Mouse (Mus musculus): ENCODE results near the gene Nup133. TPM values are rescaled to one million over a fixed set of nuclear protein-coding genes. Genes with fewer than 3 reads are reported as not detected.

The Nup133 gene
- polyA plus RNA-seq, 1 experiment = 18.8 TPM

DNA sequence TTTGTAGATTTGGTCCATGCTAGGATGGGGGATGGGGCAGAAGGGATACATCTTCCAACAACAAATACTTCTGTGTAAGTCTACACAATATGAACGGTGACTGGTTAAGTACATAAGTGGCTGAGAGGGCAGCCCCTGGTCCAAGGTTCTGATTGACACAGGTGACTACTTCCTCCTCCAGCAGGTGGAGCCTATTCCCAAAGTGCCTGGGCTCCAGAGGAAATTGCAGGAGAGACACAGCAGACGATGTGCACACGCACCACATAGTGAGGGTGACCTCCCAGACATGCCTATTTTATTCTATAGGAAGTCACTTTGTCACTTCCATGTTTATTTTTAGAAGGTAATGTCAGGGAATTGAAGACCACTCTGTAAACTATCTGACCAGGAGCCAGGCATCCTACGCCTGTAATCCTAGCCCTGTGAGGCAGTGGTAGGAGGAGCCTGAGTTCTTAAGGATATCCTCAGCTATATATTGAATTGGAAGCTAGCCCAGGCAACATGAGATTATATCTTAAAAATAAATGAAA, 68.2 kb downstream of the Nup133 start:
- H3K27ac ChIP-seq (ENCODE audit: insufficient read depth, low read depth, low read length) = peak overlapping the region; percentile 32

DNA sequence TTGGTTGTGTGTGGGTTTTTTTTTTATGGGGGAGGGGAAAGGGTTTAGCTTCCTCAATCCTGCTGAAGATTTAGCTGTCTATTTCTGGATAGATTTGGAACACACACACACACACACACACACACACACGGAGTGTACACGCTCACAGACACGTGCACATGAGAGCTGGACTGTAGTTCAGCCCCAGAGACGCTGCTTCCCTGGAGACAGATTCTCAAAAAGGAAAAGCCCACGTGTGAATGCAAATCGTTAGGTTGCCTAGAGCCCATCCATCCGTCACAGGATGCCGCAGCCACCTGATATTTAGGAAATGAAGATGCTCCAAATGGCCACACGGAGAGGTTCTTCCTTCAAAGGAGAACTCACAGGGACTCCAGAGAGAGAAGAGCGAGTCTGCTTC, 68.8 kb downstream of the Nup133 start:
- TF ChIP-seq POLR2A (IDR thresholded peaks at IDR 0.05; ENCODE audit: borderline replicate concordance, low read depth, low read length) = no peak
- TF ChIP-seq CTCF (IDR thresholded peaks at IDR 0.05; ENCODE audit: low read depth, low read length) = no peak
- Histone ChIP-seq H3K4me3 (ENCODE audit: insufficient read depth, low read length) (no peak overlapping the region), H3K27ac (ENCODE audit: insufficient read depth, low read depth, low read length) (peak overlapping the region; percentile 82), H3K4me1 (ENCODE audit: control insufficient read depth, insufficient read depth, low read length) (peaks cover 82% of the 10 kb centered on the region)

More for the DNA sequence above, 68.2 kb downstream of the Nup133 start:
- no peak overlapping the region for H3K4me3 ChIP-seq (ENCODE audit: insufficient read depth, low read length)
- TF ChIP-seq POLR2A (IDR thresholded peaks at IDR 0.05; ENCODE audit: borderline replicate concordance, low read depth, low read length) = no peak
- TF ChIP-seq CTCF (IDR thresholded peaks at IDR 0.05; ENCODE audit: low read depth, low read length) = no peak
- peaks cover 85% of the 10 kb centered on the region for H3K4me1 ChIP-seq (ENCODE audit: control insufficient read depth, insufficient read depth, low read length)

DNA sequence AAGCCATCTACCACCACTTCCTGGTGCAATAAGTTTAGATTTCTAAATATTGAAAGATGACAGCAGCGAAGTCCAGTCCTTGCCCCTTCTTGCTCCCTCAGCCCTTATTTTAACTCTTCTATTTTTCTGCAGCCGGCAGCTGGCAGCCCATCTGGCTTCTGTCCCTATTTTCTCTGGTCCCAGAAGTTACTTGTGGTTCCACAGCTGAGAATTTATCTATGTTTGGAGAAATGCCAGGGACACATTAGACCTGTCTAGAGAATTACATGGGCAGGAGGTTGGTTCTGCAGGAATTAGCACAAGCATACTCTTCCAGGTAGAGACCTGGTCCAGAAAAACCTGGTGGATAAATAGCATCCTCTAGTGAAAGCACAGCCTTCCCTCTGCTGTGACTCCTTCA, 71.2 kb downstream of the Nup133 start:
- Histone ChIP-seq H3K4me1 (ENCODE audit: control insufficient read depth, insufficient read depth, low read length) (peaks cover 63% of the 10 kb centered on the region), H3K27ac (ENCODE audit: insufficient read depth, low read depth, low read length) (peak overlapping the region; percentile 8), H3K4me3 (ENCODE audit: insufficient read depth, low read length) (no peak overlapping the region)
- TF ChIP-seq POLR2A (IDR thresholded peaks at IDR 0.05; ENCODE audit: borderline replicate concordance, low read depth, low read length) (no peak), CTCF (IDR thresholded peaks at IDR 0.05; ENCODE audit: low read depth, low read length) (no peak)

DNA sequence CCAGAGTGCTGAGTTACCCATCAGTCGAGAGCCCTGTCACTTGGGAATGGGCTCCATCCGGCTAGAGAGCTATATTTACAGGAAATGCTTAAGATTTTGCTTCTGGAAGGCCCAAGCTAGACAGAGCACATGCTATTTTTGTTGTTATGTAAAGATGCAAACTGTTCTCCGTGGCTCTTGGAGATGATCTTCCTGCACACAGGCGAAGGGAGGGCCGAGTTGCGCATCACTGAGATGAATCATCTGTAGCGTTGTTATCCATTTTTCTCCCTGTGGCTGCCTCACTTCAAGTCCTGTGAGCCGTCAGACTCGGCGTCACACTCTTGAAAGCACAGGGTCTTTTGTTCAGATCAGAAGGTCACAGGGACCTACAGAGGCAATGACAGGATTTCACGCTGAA, 74.7 kb downstream of the Nup133 start:
- TF ChIP-seq CTCF (IDR thresholded peaks at IDR 0.05; ENCODE audit: low read depth, low read length) (no peak), POLR2A (IDR thresholded peaks at IDR 0.05; ENCODE audit: borderline replicate concordance, low read depth, low read length) (no peak)
- Histone ChIP-seq H3K4me1 (ENCODE audit: control insufficient read depth, insufficient read depth, low read length) (peaks cover 33% of the 10 kb centered on the region), H3K27ac (ENCODE audit: insufficient read depth, low read depth, low read length) (no peak overlapping the region), H3K4me3 (ENCODE audit: insufficient read depth, low read length) (no peak overlapping the region)

DNA sequence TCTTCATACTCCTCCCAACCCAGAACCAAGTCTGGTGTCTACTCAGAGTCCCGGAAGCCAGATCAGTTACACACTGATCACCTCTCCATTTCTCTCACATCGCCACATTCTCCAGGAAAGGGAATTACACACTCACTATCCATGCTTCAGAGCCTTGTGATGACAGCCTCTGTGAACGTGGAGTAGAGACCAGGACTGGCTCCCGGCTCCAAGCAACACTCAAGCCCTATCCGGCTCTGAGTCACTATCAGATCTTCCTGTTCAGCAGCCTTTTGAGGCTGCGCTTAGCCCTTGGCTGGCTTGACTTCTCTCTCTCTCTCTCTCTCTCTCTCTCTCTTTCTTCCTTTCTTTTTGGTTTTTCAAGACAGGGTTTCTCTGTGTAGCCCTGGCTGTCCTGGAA, 75.7 kb downstream of the Nup133 start:
- no peak overlapping the region for H3K4me3 ChIP-seq (ENCODE audit: insufficient read depth, low read length)
- H3K4me1 ChIP-seq (ENCODE audit: control insufficient read depth, insufficient read depth, low read length) = peaks cover 26% of the 10 kb centered on the region
- H3K27ac ChIP-seq (ENCODE audit: insufficient read depth, low read depth, low read length) = no peak overlapping the region
- TF ChIP-seq POLR2A (IDR thresholded peaks at IDR 0.05; ENCODE audit: borderline replicate concordance, low read depth, low read length) (no peak), CTCF (IDR thresholded peaks at IDR 0.05; ENCODE audit: low read depth, low read length) (no peak)

DNA sequence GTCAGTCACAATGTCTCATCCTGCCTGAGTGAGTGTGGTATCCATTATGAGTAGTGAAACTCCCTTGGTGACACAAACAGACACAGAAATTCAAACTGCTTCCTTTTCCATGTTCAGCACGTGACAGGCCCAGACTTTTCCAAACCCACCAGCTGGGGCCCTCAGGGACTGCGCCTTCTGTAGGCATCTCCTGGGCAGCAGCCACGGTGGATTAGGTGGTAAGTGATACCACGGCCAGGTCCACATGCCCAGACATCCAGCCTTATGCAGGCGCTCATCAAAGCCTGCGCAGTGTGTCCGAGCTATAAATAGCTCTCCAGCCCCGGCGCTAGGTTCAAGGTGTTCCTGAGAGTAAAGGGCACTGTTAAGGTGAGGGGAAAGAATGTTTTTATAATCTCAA, 77.0 kb downstream of the Nup133 start:
- TF ChIP-seq CTCF (IDR thresholded peaks at IDR 0.05; ENCODE audit: low read depth, low read length) = no peak
- TF ChIP-seq POLR2A (IDR thresholded peaks at IDR 0.05; ENCODE audit: borderline replicate concordance, low read depth, low read length) = no peak
- Histone ChIP-seq H3K4me3 (ENCODE audit: insufficient read depth, low read length) (no peak overlapping the region), H3K27ac (ENCODE audit: insufficient read depth, low read depth, low read length) (no peak overlapping the region), H3K4me1 (ENCODE audit: control insufficient read depth, insufficient read depth, low read length) (peaks cover 16% of the 10 kb centered on the region)

DNA sequence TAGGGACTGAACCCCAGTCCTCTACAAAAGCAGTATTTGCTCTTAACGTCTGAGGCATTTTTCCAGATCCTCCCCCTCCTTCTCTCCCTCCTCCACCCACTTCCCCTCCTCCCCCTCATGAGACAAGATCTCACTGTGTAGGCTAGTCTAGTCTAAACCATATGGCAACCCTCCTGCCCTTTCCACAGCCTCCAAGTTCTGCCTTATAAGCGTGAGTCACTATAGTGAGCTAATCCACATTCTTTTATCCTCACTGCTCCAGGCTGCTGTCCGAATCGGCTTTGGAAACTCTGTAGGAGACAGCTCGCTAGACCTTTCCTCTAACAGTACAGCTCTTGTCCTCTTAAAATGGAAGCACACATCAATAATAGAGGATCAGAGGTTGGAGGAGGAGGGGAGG, 82.1 kb downstream of the Nup133 start:
- H3K4me1 ChIP-seq (ENCODE audit: control insufficient read depth, insufficient read depth, low read length) = peaks cover 2% of the 10 kb centered on the region; the same call in 1 of the 2 replicates
- TF ChIP-seq POLR2A (IDR thresholded peaks at IDR 0.05; ENCODE audit: borderline replicate concordance, low read depth, low read length) = no peak
- H3K4me3 ChIP-seq (ENCODE audit: insufficient read depth, low read length) = no peak overlapping the region
- no peak overlapping the region for H3K27ac ChIP-seq (ENCODE audit: insufficient read depth, low read depth, low read length)

DNA sequence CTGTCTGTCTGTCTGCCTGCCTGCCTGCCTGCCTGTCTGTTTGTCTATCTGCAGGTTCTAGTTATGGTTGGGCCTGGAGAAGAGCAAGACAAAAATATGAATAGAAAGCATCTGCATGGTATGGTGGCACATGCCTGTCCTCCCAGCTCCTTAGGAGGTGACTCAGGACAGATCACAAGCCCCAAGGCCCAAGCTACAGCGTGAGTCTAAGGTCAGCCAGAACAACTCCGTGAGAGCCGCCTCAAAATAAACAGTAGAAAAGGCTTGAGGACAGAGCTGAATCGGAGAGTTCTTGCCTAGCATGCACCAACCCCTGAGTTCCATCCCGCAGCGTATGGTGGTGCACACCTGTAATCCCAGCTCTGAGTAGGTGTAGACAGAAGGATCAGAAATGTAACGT, 83.3 kb downstream of the Nup133 start:
- Histone ChIP-seq H3K4me3 (ENCODE audit: insufficient read depth, low read length) (no peak overlapping the region), H3K27ac (ENCODE audit: insufficient read depth, low read depth, low read length) (no peak overlapping the region), H3K4me1 (ENCODE audit: control insufficient read depth, insufficient read depth, low read length) (no peaks in the 10 kb centered on the region)
- no peak for TF ChIP-seq CTCF (IDR thresholded peaks at IDR 0.05; ENCODE audit: low read depth, low read length)
- no peak for TF ChIP-seq POLR2A (IDR thresholded peaks at IDR 0.05; ENCODE audit: borderline replicate concordance, low read depth, low read length)

DNA sequence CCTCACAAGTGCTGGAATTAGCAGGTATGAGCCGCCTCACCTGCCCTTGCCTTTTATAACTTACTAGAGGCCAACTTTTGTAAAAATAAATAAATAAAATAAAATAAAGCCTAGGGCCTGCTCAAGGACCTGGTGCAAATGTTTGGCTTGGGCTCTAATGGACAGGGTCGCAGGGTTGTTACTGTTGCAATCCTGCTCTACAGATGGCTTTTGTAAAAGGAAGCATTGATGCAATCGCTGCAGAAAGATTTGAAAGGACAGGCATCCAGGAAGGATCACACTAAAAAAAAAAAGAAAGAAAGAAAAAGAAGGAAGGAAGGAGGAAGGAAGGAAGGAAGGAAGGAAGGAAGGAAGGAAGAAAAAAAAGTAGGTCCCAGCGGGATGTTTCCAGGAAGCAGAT, 88.7 kb downstream of the Nup133 start:
- Histone ChIP-seq H3K4me3 (ENCODE audit: insufficient read depth, low read length) (no peak overlapping the region), H3K4me1 (ENCODE audit: control insufficient read depth, insufficient read depth, low read length) (peaks cover 10% of the 10 kb centered on the region)

DNA sequence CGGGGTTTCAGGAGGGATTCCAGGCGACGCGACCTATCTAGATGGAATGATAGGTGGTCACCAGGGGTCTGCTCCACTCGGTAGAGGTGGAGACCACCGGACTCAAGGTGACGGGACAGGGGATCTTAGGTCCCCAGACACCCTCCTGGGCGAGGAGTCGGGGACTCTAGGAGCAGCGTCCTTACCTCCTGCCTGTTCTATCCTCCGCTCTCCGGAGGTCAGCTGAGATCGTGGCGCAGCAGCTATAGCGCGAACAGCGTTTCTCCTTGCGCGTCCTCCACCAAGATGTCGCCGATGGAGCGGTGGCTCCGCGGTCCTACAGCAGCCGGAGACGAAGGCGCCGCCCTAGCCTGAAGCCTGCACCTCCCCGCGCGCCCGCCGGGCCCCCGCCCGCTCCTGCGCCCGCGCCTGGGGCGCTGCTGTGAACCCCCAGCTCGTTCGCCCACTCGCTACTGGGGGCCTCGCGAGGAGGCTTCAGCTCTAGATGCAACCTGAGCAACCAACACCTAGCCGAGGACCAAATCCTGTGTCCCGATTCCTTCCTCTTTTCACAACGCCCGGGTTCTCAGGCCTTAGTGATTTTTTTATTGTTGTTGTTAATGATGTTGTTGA, 89.3 kb downstream of the Nup133 start, which contains the start of gene Ccsap:
Gene Ccsap, minus strand, starts transcription at position 562 of the 612 bp plus-strand sequence.
- no peak for TF ChIP-seq POLR2A (IDR thresholded peaks at IDR 0.05; ENCODE audit: borderline replicate concordance, low read depth, low read length)
- TF ChIP-seq CTCF (IDR thresholded peaks at IDR 0.05; ENCODE audit: low read depth, low read length) = no peak
- H3K27ac ChIP-seq (ENCODE audit: insufficient read depth, low read depth, low read length) = no peak within 1 kb of the TSS
- H3K4me1 ChIP-seq (ENCODE audit: control insufficient read depth, insufficient read depth, low read length) = peaks cover 10% of the 10 kb centered on the region
- H3K4me3 ChIP-seq (ENCODE audit: insufficient read depth, low read length) = peak within 1 kb of the TSS; percentile 75

More for the DNA sequence above, 88.7 kb downstream of the Nup133 start:
- TF ChIP-seq CTCF (IDR thresholded peaks at IDR 0.05; ENCODE audit: low read depth, low read length) (no peak), POLR2A (IDR thresholded peaks at IDR 0.05; ENCODE audit: borderline replicate concordance, low read depth, low read length) (no peak)
- H3K27ac ChIP-seq (ENCODE audit: insufficient read depth, low read depth, low read length) = no peak overlapping the region

Measured in bone marrow macrophage, adult 2 months (primary cell).